Mouse (Mus musculus) gastrocnemius, postnatal 10 days (tissue): ENCODE results near the gene Lgals9. TPM values are rescaled to one million over a fixed set of nuclear protein-coding genes. Genes with fewer than 3 reads are reported as not detected.

ENCODE experiments used
- DNase-seq: peaks from one replicate; pipeline ENCODE4 v3.0.0; 2021; ENCODE audit warnings: mixed read lengths
- total RNA-seq, 2 experiments: library from RNA; stranded (reverse); gene quantifications; 2 replicates each; pipeline ENCODE4 v1.2.3; 2021

Lgals9 gene
- total RNA-seq, 2 experiments from 2014 or later, result 21.6 to 25.8 TPM

DNA sequence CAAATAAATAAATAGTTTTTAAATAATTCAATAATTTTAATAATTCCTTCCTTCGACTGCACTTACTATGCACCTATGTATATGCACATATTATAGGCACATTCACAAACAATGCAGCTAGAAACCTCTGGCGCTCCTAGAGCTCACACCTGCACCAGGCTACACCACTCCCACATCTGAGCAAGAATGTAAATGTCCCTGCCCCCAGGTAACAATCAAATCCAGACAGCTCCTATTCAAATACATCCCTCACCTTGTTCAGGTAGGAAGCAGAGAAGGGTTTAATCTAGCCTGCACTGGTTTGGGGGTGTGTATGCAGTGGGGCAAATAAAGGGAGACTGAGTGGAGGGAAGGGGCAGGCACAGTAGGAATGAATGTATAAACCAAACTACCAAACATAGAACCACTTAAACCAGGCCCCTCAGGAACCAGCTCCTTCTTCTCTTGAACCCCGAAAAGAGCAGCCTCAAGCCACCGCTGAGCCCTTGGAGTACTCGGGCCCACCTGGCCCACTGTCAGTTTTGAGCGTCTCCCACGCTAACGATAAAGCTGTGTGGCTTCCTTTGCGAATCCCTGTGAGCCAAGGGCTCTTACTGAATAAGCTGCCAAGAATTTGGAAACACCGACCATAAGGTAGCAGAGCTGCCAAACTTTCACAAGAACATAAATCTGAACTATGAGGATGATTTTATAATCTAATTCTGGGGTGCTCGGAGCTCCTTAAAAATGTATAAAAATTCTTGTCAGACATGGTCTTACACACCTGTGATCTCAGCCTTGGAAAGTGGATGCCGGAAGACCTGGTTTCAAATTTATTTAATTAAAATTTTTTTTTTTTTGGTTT is 6.3 kb downstream of the Lgals9 start:
- DNase-seq, result no peak

DNA sequence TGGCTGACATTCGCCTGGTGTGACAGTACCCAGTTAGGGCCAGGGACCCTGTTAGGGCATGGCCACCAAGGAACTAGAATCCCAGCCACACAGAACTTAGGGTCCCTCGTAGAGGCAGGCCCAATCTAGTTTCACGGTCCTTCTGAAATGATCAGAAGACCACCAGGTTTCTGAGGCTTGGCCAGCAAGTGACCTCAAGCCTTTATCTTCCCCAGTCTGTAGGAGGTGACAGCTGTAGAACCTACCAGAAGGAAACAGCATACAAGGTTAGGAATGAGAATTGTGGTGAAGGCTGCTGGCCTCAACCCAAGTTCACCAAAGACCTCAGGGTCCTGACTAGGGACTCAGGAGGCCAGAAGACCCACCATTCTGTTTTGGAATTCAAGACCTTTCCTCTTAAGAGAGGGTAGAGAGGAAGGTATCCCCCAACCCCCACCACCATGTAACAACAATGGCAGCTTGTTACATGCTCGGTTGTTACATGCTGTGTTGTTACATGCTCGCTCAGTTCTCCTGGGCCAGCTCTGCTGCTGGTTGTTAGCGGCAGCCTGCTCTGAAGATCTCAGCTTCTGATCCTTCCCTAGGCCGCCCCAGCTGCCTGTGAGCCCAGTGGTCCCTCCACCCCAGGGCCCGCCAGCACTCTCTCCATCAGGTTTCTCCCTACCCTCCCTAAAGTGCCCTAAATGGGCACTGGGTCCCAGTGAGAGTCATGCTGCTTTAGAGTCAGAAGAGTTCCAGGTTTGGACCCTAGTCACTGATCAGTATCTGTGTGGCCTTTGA is 7.8 kb downstream of the Lgals9 start:
- no peak for DNase-seq

DNA sequence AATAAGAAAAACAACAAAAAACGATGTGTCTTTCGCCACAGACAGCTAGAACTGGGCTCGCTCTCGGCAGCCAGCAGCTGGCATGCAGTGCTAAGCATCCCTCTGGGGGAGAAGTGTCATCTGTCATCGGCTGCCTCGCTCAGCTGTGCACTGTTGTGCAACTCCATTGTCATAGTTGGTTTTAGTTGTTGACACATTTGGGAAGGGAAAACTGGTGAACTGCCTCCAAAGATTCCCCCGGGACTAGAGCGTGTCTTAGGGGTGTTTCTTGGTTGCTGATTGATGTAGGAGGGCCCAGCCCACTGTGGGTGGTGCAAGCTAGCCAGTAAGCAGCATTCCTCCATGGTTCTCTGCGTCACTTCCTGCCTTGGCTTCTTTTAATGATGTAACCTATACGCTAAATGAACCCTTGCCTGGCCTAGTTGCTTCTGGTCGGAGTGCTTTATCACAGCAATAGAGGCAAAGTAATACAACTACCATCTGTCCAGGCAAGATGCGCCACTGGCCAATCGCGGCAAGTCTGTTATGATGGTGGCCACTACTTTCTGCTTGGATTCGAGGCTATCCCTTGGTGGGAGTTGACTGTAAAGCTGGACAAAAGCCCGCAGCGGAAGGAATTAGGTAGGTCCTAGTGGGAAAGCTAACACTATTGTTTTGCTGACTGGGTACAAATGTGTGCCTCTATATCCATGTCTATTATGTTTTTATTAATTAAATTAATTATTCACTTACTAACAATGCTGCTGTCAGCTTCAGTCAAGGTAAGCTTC is 11.2 kb downstream of the Lgals9 start:
- DNase-seq, result peak; percentile 41

DNA sequence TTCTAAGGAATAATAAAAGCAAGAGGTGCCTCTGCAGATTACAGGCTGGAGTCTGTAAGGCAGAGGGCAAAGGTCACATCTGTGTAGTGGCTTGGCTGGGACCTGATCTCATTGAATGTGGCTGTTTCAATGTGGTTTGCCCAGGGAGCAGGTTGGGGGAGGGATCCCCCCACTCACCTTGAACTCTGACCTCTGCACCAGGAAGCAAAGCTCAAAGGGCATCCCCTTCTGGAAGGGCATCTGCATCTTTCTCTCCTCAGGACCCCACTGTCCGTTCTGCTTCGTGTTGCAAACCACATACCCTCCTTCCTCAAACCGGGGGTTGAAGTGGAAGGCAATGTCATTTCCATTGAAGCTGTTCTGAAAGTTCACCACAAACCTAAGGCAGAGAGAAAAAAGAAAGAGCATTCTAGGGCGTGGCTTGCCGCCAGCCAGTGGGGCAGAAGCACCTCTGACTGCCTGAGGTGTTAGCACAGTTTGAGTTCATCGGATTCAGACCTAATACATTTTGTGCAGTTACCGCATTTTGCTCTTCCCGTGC is 11.9 kb downstream of the Lgals9 start:
- no peak for DNase-seq

DNA sequence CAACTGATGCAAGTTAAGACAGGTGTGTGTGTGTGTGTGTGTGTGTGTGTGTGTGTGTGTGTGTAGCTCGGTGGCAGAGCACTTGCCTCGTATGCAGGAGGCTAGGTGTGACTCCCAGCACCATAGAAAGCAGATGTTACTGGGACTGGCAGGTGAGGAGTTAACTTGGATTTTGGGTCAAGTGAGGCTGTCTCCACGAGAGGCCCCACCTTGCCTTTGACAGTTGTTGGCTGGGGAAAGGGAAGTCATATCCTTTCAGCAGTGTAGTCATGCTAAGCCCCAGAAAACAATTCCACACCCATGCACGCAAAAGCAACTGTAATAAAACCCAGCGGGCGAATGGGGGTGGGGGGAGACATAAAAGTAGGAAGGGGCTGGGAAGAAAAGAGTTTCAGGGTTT is 12.4 kb downstream of the Lgals9 start:
- no peak for DNase-seq

DNA sequence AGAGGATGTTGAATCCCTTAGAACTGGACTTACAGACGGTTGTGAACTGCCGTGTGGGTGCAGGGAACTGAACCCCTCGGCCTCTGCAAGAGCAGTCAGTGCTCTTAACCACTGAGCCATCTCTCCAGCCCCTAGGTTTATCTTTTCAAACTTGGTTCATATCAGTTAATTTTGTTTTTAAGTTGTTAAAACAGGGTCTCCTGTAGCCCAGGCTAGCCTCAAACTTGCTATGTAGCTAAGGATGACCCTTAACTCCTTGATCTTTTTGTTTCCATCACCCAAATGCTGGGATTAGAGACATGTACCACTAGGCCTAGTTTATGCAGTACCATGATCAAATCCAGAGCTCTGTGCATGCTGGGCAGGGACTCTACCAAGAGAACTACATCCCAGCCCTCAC is 13.0 kb downstream of the Lgals9 start:
- DNase-seq, result no peak

DNA sequence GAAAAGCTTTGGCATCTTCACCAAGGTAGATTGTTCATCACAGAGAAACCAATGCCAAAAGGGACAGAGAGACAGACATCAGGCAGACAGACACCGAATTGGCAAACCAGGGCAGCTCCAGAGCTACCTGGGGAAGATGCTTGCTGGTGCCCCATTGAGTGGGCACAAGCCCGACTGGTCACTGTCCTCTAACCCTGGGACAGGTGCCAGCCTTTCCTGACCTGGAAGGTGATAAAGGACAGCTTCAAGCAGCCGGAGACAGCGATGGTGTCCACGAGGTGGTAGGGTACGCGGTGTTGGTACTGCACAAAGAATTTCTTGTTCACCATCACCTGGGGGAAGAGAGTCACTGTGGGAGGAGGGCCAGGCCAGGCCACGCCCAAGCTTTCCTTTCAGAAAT is 13.7 kb downstream of the Lgals9 start:
- DNase-seq, result no peak

DNA sequence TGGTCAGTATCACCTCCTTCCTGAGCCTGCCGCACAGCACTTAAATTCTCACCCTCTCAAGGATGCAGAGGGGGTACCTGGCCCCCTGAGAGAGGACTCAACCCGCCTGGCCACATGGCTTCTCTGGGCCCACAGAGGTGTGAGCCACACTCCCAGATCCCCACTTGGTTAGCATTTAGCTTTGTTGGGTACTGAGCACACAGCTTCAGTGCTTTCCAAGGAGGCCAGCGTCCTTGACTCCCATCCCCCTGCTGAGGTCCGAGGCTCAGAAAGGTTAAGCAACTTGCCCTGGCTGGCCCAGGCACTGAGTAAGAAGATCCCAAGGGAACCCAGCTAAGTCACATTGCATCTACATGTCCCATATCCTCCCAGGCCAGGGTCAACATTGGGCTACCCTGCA is 16.6 kb downstream of the Lgals9 start:
- no peak for DNase-seq

DNA sequence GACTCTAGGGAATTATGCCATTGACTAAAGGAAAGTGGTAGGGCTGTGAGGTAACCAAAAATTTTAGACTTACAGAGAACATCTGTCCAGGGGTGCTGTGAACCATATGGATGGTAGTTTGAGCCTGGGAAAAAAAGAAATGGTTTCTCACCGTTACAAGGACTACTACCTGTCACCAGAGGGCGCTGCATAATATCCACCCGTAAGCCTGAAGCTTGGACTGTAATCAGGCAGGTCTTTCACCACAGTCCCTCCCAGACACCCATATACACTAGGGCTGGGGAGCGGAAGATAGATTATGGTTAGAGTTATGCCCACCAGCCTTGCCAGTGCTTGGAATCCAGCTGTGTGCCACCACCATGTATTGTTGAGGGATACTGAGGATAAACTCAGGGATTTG is 17.4 kb downstream of the Lgals9 start:
- DNase-seq, result peak; percentile 59

DNA sequence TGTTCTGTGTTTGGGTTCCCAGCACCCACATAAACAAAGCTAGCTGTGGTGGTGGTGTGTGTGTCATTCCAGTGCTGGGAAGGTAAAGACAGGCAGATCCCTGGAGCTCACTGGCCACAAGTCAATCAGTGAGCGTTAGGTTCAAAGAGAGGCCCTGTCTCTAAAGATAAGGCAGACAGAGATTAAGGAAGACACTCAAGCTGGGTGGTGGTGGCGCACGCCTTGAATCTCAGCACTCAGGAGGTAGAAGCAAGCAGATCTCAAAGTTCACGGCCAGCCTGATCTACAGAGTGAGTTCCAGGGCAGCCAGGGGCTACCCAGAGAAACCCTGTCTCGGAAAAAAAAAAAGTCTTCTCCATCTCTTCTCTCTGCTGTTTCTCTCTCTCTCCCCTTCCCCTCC is 23.5 kb downstream of the Lgals9 start:
- no peak for DNase-seq

DNA sequence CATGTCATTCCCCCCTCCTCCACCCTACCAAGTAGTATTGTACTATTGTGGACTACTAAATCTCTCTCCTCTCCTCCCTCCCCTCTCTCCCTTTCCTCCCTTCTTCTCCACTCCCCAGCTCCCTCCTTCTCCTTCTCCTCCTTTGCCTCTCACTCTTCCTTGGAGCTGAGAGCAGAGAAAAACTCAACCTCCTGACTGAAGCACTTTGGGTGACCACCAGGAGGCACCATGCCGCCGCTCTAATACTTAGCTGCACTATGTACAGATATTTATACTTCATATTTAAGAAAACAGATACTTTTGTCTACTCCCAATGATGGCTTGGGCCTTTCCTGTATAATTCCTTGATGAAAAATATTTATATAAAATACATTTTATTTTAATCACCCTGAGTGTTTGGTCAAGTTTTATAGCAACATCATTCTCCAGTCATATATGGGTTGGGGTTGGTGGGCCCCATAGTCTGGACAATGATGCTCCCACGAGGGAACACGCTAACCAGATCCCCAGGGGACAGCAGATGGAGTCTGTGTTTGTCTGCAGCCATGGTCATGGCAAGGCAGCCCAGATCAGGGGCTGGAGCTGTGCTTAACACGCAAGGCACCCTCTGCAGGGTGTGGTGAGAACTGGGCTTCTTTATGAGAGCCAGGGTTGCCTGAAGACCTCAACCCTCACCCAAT is 24.8 kb downstream of the Lgals9 start:
- DNase-seq, result peak; percentile 40

DNA sequence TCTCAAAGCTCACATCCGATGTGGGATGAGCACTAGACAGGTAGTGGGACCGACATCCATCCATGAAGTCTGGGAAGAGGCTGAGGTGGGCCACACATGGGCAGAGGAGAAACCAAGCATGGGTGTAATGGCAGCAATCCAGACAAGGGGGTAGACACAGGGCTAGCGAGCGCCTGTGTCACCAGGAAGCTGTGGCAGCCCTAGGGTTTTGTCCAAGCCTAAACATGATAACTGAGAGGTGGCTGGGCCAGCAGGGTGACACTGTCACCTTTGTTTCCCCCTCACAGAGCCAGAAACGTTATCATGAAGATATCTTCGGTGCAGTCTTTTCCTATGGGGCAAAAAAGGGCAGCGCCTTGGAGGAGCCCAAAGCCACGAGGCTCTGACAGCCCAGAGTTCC is 25.4 kb downstream of the Lgals9 start:
- DNase-seq, result no peak

DNA sequence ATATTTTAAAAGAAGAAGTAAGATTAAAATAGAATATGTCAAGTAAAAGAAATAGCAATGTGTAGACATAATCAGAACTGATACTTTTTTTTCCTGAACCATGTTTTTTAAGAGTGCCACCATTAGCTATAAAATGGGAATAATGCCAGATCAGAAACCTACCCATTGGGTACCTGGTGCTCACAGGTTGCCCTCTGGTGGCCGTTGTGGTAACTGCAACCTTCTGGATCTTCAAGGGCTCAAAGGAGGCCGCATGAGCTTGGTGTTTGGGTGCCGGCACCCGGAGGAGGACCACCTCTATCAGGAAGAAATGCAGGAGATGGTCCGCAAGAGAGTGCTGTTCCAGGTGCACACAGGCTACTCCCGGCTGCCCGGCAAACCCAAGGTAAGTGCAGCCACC is 28.5 kb downstream of the Lgals9 start:
- peak; percentile 83 for DNase-seq

DNA sequence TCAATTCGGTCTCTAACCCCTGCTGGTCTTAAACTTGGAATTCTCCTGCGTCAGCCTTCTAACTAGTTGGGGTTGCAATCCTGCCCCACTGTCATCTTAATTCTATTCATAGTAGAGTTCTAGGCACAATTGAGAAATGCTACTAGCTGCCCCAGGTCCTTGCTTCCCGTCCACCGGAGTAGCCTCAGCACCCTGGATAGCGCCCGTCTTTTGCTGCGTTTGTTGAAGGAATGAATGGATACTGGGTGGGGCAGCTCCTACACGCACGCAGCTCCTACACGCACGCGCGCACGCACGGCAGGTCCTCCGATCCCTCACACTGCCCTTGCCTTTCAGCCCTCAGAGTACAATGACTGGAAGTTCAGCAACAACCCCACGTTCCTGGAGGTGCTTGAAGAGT is 32.3 kb downstream of the Lgals9 start:
- peak; percentile 53 for DNase-seq

DNA sequence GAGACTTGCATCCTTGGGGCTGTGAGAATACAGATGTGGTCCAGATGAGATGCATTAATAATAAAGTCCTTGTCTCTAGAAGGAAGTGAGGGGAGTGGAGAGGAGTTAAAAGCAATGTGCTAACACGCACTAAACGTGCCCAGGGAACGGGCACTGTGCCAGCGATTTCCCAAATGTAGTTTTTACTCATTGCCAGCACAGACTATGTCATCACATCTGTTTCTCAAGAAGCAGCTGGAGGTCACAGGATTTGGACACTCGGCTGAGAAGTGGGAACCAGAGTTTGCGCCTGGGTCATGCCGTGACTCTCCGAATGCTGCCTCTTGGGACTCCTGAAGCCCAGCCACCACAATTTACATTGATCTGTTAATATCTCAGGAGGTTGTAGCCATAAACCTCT is 34.4 kb downstream of the Lgals9 start:
- no peak for DNase-seq

DNA sequence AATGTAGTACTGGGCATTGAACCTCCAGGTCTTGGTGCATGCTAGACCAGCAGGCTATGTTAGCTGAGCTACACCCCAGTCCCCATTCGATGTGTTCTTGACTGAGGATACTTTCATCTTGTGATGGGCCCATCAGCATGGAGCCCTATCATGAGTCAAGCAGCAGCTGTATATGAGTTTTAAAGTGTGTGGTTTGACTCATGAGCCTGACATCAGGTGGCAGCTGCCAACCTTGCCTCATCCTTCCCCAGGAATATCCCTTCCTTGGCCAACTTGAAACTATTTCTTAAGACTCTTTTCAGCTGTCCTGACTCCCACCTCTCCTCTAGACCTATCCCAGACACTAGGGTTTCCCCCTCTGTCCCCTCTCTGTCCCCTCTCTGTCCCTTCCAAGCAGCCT is 41.7 kb downstream of the Lgals9 start:
- no peak for DNase-seq

DNA sequence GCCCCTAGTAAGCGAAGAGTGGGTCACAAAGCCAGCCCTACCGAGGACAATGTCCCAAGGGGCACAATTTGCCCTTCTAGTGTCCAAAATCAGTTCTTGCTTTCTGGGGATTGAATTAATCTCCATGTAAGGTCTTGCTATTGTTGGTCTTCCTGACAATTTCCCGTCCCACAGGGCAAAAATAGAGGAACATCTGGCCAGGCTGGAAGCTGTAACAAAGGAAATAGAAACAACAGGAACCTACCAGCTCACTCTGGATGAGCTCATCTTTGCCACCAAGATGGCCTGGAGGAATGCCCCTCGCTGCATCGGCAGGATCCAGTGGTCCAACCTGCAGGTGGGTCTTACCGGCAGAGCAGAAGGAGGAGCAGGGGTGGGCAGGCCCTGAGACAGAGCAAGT is 49.6 kb downstream of the Lgals9 start:
- DNase-seq, result no peak

DNA sequence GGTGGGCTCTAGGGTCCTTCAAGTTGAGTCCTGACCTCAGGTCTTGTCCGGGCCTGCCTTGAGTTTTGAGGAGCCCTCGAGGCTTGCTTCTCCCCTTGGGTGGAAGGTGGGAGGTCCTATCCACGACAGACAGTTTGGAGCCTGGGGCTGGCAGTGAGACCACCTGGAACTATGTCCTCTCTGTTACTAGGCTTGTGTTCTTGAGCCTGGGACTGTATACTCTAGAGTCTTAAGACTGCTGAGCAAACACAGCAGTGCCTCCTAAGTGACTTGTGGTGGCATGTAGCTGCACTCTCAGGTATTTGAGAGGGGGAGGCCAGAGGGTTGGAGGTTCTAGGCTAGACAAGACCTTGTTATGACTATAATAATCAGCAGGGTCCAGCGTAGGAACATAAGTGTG is 50.0 kb downstream of the Lgals9 start:
- DNase-seq, result no peak

DNA sequence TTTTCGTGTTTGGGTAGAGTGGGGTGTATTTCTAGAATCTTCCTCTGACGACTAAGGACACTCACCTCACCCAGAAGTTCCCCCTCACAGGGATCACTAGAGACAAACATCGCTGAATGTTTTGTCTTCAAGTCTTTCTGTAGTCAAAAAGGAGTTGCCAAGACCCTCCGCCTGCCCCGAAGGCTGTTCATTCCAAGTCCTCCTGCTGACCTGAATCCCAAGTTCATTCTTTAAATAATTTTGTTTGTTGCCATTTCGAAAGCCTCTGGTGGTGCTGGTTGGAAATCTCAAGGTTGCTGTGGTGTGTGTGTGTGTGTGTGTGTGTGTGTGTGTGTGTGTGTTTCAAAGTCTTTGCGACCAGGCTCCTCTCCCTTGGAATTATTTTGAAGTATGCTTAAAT is 50.4 kb downstream of the Lgals9 start:
- no peak for DNase-seq

DNA sequence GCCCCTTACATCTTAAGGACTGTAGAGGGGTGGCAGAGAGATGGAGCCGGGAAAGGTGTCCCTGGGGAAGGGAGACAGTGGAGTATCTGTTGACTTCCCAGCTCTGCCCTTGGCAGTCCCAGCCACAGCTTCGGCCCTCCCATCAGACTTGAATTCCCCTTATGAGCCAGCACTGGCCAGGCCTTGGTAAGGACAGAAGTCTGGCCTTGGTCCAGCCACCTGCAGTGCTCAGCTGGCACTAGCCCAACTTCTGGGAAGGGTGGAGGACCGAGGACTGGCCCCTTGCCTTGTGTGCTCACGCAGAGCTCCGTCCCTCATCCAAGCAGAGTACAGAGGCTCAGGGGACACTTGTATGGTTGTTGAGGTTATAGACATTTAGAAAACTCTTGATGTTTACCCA is 55.4 kb downstream of the Lgals9 start:
- DNase-seq, result peak; percentile 62

DNA sequence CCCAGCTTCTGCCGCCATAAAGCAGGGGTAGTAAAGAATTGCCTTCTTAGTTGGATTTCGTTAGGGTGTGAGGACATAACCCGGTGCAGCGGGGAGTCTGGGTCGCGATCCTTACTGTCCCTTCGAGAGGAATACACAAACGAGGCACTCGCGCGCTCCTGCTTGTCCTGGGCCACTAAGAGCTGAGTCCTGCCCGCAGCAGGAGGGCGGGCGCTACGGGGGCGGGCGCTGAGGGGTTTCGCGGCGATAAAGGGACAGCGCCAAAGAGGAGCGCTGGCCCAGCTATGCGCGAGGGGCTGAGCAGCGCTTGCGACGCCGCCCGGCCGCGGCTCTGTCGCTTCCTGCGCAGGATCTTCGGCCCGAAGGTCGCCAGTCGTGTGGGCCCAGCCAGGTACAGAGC is 59.8 kb downstream of the Lgals9 start:
- DNase-seq, result peak; percentile 34

DNA sequence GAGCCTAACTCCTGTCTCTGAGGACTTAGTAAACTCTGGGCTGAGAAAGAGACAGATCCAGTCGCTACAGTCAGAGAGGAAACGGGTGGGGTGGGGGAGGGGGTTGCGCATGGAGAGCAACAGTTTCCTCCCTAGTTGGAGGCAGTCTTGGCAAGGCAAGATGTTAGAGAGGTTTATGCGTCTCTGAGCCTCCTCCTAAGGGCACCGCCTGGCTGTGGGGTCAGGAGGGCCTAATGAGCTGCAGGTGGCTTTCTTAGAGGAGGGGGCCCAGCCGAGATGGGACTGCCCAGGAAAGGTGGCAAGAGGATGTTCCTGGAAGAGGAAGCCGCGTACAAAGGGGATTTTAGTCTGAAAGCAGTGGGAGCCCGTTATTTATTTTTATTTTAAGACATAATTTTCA is 60.6 kb downstream of the Lgals9 start:
- no peak for DNase-seq
